Mouse (Mus musculus): ENCODE measurements around the gene Lmln.

GRCm38 (mm10) chr16:33013801-33014200 lies 48.5 kb upstream of the Lmln start:
- TF ChIP-seq CTCF (IDR thresholded peaks at IDR 0.05; ENCODE audit: extremely low read depth, insufficient read depth, low read length): no peak
- TF ChIP-seq POLR2A (IDR thresholded peaks at IDR 0.05; ENCODE audit: extremely low read depth, insufficient read depth, low read length): no peak
